Mouse (Mus musculus) v-Abl transformed pro-B cells (cell line): ENCODE results near the gene Nup85.

Experiments
- in situ Hi-C, 2 experiments: fragments of 400-800 bp; cut with MboI; formaldehyde crosslinking; loops; one replicate each; pipeline ENCODE4 v1.15.1; 2025; ENCODE audit not compliant: unreplicated experiment in 2 of 2

The Nup85 gene

DNA sequence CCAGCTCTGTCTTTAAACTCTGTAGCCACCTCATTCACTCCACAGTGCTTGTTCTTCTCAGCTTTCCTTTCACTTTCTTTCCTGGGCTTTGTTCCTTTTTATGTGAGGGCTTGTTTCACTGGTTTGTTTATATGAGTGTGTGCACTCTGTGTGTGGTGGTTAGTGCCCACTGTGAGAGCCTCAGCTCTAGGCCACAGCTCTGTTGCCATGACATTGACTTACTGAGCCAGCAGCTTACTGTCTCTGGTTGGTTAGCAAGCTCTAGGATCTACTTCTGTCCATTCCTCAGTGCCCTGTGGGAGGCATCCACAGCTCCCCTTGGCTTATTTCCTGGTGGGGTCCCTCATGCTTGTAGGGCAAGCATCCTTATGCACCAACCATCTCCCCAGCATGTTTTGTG lies 14.8 kb downstream of the Nup85 start:
- in situ Hi-C loops: no loop called here

GRCm38 (mm10) chr11:115582913-115583606 lies 18.8 kb downstream of the Nup85 start:
- in situ Hi-C loops: no loop called here

DNA sequence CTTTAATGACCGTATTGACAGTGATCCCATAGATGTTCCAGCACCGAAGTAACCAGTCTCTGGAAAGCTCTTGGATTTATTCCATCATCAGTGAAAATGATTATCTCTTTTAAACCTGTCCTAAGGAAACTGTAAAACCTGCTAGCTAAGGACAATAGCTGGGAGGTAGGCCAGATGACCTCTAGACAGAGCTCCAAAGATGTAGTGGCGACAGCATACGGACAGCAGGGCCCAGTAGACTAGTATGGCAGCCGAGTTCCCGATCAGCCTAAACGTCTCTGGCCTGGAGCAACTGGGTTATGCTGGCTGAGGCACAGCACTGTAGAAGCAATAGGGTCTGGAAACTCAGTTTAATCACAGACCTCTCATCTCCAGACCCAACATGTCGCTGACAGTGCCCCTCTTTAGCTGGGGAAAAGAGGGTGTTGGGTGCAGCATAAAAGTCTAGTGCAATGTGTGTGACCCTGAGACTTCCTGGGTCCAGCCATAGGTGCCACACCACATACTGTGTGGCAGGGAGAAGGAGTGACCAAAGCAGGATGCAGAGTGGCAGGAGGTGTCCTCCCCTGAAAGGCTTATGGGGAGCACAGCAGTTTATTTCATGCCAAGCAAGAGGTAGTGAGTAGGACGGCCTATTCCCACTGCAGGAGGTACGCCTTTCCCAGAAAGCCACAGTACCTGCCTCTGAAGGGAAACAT lies 20.3 kb downstream of the Nup85 start:
- in situ Hi-C loops: no loop called here

GRCm38 (mm10) chr11:115585573-115586100 lies 21.4 kb downstream of the Nup85 start:
- in situ Hi-C loops: no loop called here

DNA sequence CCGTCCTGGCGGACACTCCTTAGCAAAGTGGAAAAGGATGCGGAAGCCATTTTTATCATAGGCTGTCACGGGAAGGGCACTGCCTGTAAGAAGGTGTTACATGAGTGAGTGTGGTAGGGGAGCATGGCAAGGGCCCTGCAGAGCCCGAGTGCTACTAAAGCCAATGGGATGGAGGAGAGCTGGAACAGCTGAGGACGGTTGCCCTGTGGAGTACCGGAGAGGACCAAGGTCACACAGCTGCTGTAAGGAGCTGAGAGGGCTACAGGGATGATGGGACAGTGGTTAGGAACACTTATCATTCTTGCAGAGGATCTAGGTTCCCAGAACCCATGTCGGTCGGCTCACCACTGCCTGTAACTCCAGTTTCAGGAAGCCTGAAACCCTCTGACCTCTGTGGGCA lies 22.2 kb downstream of the Nup85 start:
- in situ Hi-C loops: no loop called here

GRCm38 (mm10) chr11:115587984-115588383 lies 23.8 kb downstream of the Nup85 start:
- in situ Hi-C loops: no loop called here

GRCm38 (mm10) chr11:115590526-115591075 lies 26.4 kb downstream of the Nup85 start:
- in situ Hi-C loops: no loop called here

- in situ Hi-C loops: no loop called here
Observed at GRCm38 (mm10) chr11:115595209-115595608, 31.0 kb downstream of the Nup85 start.

- in situ Hi-C loops: no loop called here
Observed at GRCm38 (mm10) chr11:115598309-115598708, 34.1 kb downstream of the Nup85 start.

- in situ Hi-C loops: no loop called here
Observed at GRCm38 (mm10) chr11:115599722-115600121, 35.5 kb downstream of the Nup85 start.

GRCm38 (mm10) chr11:115600743-115601142 lies 36.5 kb downstream of the Nup85 start:
- in situ Hi-C loops: no loop called here

DNA sequence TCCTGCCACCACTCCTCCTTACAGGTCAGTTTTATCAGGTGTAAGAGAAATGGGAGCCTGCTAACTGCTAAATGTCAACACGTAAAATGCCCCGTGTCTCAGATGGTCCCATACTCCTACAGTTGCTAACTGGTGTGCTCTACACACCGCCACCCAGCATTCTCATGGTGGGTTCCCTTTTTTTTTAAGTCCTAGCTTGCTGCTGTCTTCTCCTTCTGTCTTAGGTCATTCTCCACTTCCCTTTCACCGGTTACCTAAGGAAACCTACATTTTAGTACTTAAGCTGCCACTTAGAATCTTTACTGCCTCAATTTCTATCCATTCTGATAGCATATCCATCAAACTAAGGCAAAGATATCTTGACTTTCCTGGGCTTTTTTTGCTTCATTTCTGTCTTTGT lies 36.9 kb downstream of the Nup85 start:
- in situ Hi-C loops: no loop called here

DNA sequence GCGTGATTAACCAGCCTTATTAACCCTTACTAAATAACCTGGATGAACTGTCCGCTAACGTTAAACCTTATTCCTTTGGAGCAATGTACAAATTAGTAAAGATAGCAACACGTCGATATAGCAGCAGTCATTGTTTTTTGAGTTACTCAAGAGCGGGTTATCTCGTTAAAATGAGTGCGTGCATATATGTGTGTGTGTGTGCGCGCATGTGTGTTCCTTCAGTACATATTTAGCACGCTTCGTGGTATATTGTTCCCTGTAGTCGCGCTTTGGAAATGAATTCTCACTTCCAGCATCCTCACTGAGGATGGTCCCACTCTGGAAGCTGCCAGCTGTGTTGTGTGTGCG lies 38.9 kb downstream of the Nup85 start:
- in situ Hi-C loops: no loop called here

- in situ Hi-C loops: no loop called here
Observed at GRCm38 (mm10) chr11:115603476-115604303, 39.5 kb downstream of the Nup85 start, which contains the start of the genes Mrps7 and Gga3. Gene Mrps7 (plus strand): TSS chr11:115603925. Gene Gga3 (minus strand): TSS chr11:115604051.

GRCm38 (mm10) chr11:115604304-115604696 lies 40.1 kb downstream of the Nup85 start:
- in situ Hi-C loops: no loop called here

- in situ Hi-C loops: no loop called here
Observed at GRCm38 (mm10) chr11:115606733-115607132, 42.5 kb downstream of the Nup85 start.

DNA sequence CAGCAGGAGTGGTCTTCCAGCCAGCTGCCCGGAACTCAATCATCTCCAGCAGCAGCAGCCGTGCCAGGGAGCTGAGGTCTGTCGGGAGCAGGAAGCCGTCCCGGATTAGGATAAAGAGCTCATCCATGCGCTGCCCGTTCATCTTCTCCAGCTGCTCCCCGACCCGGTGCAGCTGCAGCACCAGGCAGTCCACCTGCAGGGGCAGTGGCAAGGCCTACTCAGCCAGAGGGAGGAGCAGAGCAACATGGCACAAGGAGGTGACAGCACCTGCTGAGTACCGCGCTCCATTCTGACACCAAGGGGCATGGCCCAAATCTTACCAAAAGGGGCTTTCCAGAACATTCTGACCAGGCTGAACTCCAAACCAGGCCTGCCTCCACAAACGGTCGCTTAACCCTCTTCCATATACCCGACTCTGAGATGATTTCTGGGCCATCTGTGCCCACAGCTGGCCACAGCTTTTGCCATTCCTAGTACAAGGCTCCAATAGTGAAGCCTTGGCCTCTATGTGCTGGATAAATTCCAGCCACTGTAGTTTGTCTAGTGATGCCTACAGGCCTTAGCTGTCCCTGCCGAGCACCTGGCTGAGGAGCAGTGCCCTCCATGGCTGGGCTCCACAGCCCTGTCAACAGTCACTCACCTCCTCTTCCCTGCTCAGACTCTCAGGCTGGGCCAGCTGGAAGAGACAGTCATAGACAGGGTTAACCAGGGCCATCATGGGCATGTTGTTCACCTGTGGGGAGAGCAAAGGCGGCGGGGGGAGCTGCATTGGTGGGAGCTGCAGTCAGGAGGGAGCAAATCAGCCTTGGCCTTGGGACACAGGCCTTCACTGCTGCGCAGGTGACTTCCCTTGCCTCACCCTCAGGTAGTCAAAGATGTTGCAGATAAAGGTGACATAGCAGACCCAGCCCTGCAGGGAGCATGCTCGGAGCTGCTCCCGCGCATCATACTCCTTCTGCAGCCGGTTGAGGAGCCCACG lies 44.5 kb downstream of the Nup85 start:
- in situ Hi-C loops: no loop called here

- in situ Hi-C loops: no loop called here
Observed at GRCm38 (mm10) chr11:115609576-115609975, 45.3 kb downstream of the Nup85 start.

GRCm38 (mm10) chr11:115611173-115611572 lies 46.9 kb downstream of the Nup85 start:
- in situ Hi-C loops: loop anchor here (5.0 to 10.0 kb wide), 5 partner anchors 49 to 256 kb away; partner anchors contain the start of genes Caskin2 (in 1 of the 2), Nup85 (in 1 of the 2) and Tsen54 (in 1 of the 2)
